Mouse (Mus musculus): ENCODE measurements at regions not wholly inside any gene's neighbourhood (a gene's known extent, or its start where the extent isn't known, plus 50 kb on each side); places are given as distances from the start of the nearest gene placed in this dataset.
A peak's percentile ranks its signal among the peaks of the same experiment; 100 is the strongest.

- peak overlapping the region; percentile 28 for H3K4me2 ChIP-seq (replicated peaks)
- H3K36me3 ChIP-seq, result no peaks in the 10 kb centered on the region
- 0 out of 2 replicates have a peak overlapping the region, but pooled peaks have one; percentile 25 for H3K27ac ChIP-seq (replicated peaks)
- H3K9me3 ChIP-seq (replicated peaks), result no peaks in the 10 kb centered on the region
- 27% methylated on average over 24 of the region's 24 CpGs for WGBS
- peaks cover 20% of the 10 kb centered on the region for H3K4me1 ChIP-seq
- no peak for ATAC-seq (ENCODE audit: insufficient number of reproducible peaks, low FRiP score, low TSS enrichment, low read depth)
- H3K4me3 ChIP-seq (replicated peaks), result no peak overlapping the region
- H3K9ac ChIP-seq, result no peak overlapping the region
- peaks cover 2% of the 10 kb centered on the region; the same call in 1 of the 2 replicates for H3K27me3 ChIP-seq
Observed at GRCm38 (mm10) chr11:35011521-35012476, 109.2 kb upstream of the Slit3 start.

- H3K4me1 ChIP-seq, result peaks cover 19% of the 10 kb centered on the region
- no peak overlapping the region for H3K4me3 ChIP-seq (replicated peaks)
- ATAC-seq (ENCODE audit: insufficient number of reproducible peaks, low FRiP score, low TSS enrichment, low read depth), result no peak
- H3K4me2 ChIP-seq (replicated peaks), result no peak overlapping the region
- 33% methylated on average over 20 of the region's 20 CpGs for WGBS
- no peak overlapping the region for H3K27ac ChIP-seq (replicated peaks)
- H3K9me3 ChIP-seq (replicated peaks), result no peaks in the 10 kb centered on the region
- H3K36me3 ChIP-seq, result no peaks in the 10 kb centered on the region
- peaks cover 2% of the 10 kb centered on the region; the same call in 1 of the 2 replicates for H3K27me3 ChIP-seq
- no peak overlapping the region for H3K9ac ChIP-seq
Observed at GRCm38 (mm10) chr11:35006773-35007567, 114.1 kb upstream of the Slit3 start.

- H3K4me2 ChIP-seq (replicated peaks), result no peak overlapping the region
- ATAC-seq (ENCODE audit: insufficient number of reproducible peaks, low FRiP score, low TSS enrichment, low read depth), result no peak
- H3K36me3 ChIP-seq, result no peaks in the 10 kb centered on the region
- no peak overlapping the region for H3K9ac ChIP-seq
- no peaks in the 10 kb centered on the region for H3K9me3 ChIP-seq (replicated peaks)
- no peak overlapping the region for H3K4me3 ChIP-seq (replicated peaks)
- 62% methylated on average over 3 of the region's 3 CpGs for WGBS
- no peak overlapping the region for H3K27ac ChIP-seq (replicated peaks)
- peaks cover 2% of the 10 kb centered on the region; the same call in 1 of the 2 replicates for H3K27me3 ChIP-seq
- peaks cover 9% of the 10 kb centered on the region; the same call in 1 of the 2 replicates for H3K4me1 ChIP-seq
Observed at GRCm38 (mm10) chr11:35005143-35005542, 115.9 kb upstream of the Slit3 start.

- no peak for ATAC-seq (ENCODE audit: insufficient number of reproducible peaks, low FRiP score, low TSS enrichment, low read depth)
- Histone ChIP-seq H3K9me3 (replicated peaks) (no peaks in the 10 kb centered on the region), H3K36me3 (no peaks in the 10 kb centered on the region), H3K4me1 (peaks cover 9% of the 10 kb centered on the region; the same call in 1 of the 2 replicates), H3K27ac (replicated peaks) (no peak overlapping the region), H3K27me3 (peaks cover 2% of the 10 kb centered on the region; the same call in 1 of the 2 replicates), H3K4me2 (replicated peaks) (no peak overlapping the region), H3K4me3 (replicated peaks) (no peak overlapping the region), H3K9ac (no peak overlapping the region)
- WGBS, result 70% methylated on average over 1 of the region's 1 CpGs
Observed at GRCm38 (mm10) chr11:35004431-35004830, 116.6 kb upstream of the Slit3 start.

- 27% methylated on average over 3 of the region's 3 CpGs for WGBS
- Histone ChIP-seq H3K4me2 (replicated peaks) (no peak overlapping the region), H3K27me3 (peaks cover 2% of the 10 kb centered on the region; the same call in 1 of the 2 replicates), H3K27ac (replicated peaks) (no peak overlapping the region), H3K9me3 (replicated peaks) (no peaks in the 10 kb centered on the region), H3K4me1 (peaks cover 9% of the 10 kb centered on the region; the same call in 1 of the 2 replicates), H3K36me3 (no peaks in the 10 kb centered on the region), H3K9ac (no peak overlapping the region), H3K4me3 (replicated peaks) (no peak overlapping the region)
- no peak for ATAC-seq (ENCODE audit: insufficient number of reproducible peaks, low FRiP score, low TSS enrichment, low read depth)
Observed at GRCm38 (mm10) chr11:35003956-35004355, 117.1 kb upstream of the Slit3 start.

GRCm38 (mm10) chr11:34997906-34998305 is 123.1 kb upstream of the Slit3 start:
- Histone ChIP-seq H3K4me1 (no peaks in the 10 kb centered on the region; the same call in 1 of the 2 replicates), H3K4me2 (replicated peaks) (no peak overlapping the region), H3K27ac (replicated peaks) (no peak overlapping the region), H3K36me3 (no peaks in the 10 kb centered on the region), H3K9ac (no peak overlapping the region), H3K9me3 (replicated peaks) (no peaks in the 10 kb centered on the region), H3K4me3 (replicated peaks) (no peak overlapping the region), H3K27me3 (no peaks in the 10 kb centered on the region)
- 82% methylated on average over 2 of the region's 2 CpGs for WGBS
- no peak for ATAC-seq (ENCODE audit: insufficient number of reproducible peaks, low FRiP score, low TSS enrichment, low read depth)

GRCm38 (mm10) chr11:34995515-34995914 is 125.5 kb upstream of the Slit3 start:
- Histone ChIP-seq H3K4me3 (replicated peaks) (no peak overlapping the region), H3K9me3 (replicated peaks) (no peaks in the 10 kb centered on the region), H3K4me1 (no peaks in the 10 kb centered on the region; the same call in 1 of the 2 replicates), H3K36me3 (no peaks in the 10 kb centered on the region), H3K27ac (replicated peaks) (no peak overlapping the region), H3K27me3 (no peaks in the 10 kb centered on the region), H3K9ac (no peak overlapping the region), H3K4me2 (replicated peaks) (no peak overlapping the region)
- no peak for ATAC-seq (ENCODE audit: insufficient number of reproducible peaks, low FRiP score, low TSS enrichment, low read depth)
- WGBS, result 57% methylated on average over 4 of the region's 4 CpGs

- Histone ChIP-seq H3K27me3 (no peaks in the 10 kb centered on the region), H3K36me3 (no peaks in the 10 kb centered on the region), H3K27ac (replicated peaks) (peak overlapping the region; percentile 60), H3K4me3 (replicated peaks) (no peak overlapping the region), H3K9ac (no peak overlapping the region), H3K9me3 (replicated peaks) (no peaks in the 10 kb centered on the region), H3K4me2 (replicated peaks) (no peak overlapping the region), H3K4me1 (peaks cover 11% of the 10 kb centered on the region)
- WGBS, result 42% methylated on average over 5 of the region's 5 CpGs
- no peak; the same call in 1 of the 2 replicates for ATAC-seq (ENCODE audit: insufficient number of reproducible peaks, low FRiP score, low TSS enrichment, low read depth)
Observed at GRCm38 (mm10) chr11:34982775-34983457, 138.1 kb upstream of the Slit3 start.

- ATAC-seq (ENCODE audit: insufficient number of reproducible peaks, low FRiP score, low TSS enrichment, low read depth), result no peak
- Histone ChIP-seq H3K4me1 (peaks cover 11% of the 10 kb centered on the region), H3K4me3 (replicated peaks) (no peak overlapping the region), H3K4me2 (replicated peaks) (no peak overlapping the region), H3K9ac (no peak overlapping the region), H3K36me3 (no peaks in the 10 kb centered on the region), H3K27me3 (no peaks in the 10 kb centered on the region), H3K9me3 (replicated peaks) (no peaks in the 10 kb centered on the region), H3K27ac (replicated peaks) (peak overlapping the region; percentile 28; the same call in 1 of the 2 replicates)
- WGBS, result 53% methylated on average over 1 of the region's 1 CpGs
Observed at GRCm38 (mm10) chr11:34980210-34980609, 140.8 kb upstream of the Slit3 start.

- Histone ChIP-seq H3K4me1 (peaks cover 10% of the 10 kb centered on the region), H3K9me3 (replicated peaks) (no peaks in the 10 kb centered on the region), H3K36me3 (no peaks in the 10 kb centered on the region), H3K27me3 (no peaks in the 10 kb centered on the region), H3K4me3 (replicated peaks) (no peak overlapping the region), H3K9ac (no peak overlapping the region), H3K4me2 (replicated peaks) (no peak overlapping the region), H3K27ac (replicated peaks) (no peak overlapping the region)
- ATAC-seq (ENCODE audit: insufficient number of reproducible peaks, low FRiP score, low TSS enrichment, low read depth), result no peak
- WGBS, result 57% methylated on average over 7 of the region's 7 CpGs
Observed at GRCm38 (mm10) chr11:34977861-34978260, 143.2 kb upstream of the Slit3 start.

Data from embryonic facial prominence, embryonic 15.5 days (tissue).